Mouse (Mus musculus) thymus, postnatal 14 days (tissue): Measurements from ENCODE around the gene Rtraf.
A peak's percentile ranks its signal among the peaks of the same experiment; 100 is the strongest.
"Not testable (repeated sequence)": the region's sequence is repeated elsewhere in the genome, so short reads cannot be mapped to it uniquely, and the experiment has no call there.

Source experiments
- DNase-seq: peaks from one replicate; pipeline ENCODE4 v3.0.0; 2021

The Rtraf gene

GRCm38 (mm10) chr14:19823321-19824142 lies at the start of gene Rtraf:
Gene Rtraf, minus strand, starts transcription at chr14:19823824.
- DNase-seq, result peak; percentile 94

- DNase-seq, result no peak
Observed at GRCm38 (mm10) chr14:19867286-19867935, 43.8 kb upstream of the Rtraf start.

GRCm38 (mm10) chr14:19865121-19865520 lies 41.5 kb upstream of the Rtraf start:
- DNase-seq, result not testable (repeated sequence)

- DNase-seq, result no peak
Observed at GRCm38 (mm10) chr14:19861311-19862080, 37.9 kb upstream of the Rtraf start.

- DNase-seq, result no peak
Observed at GRCm38 (mm10) chr14:19860281-19860680, 36.7 kb upstream of the Rtraf start.

GRCm38 (mm10) chr14:19858808-19859776 lies 35.5 kb upstream of the Rtraf start:
- no peak for DNase-seq

- DNase-seq, result no peak
Observed at GRCm38 (mm10) chr14:19858279-19858678, 34.7 kb upstream of the Rtraf start.

GRCm38 (mm10) chr14:19853471-19853870 lies 29.8 kb upstream of the Rtraf start:
- no peak for DNase-seq

- peak; percentile 74 for DNase-seq
Observed at GRCm38 (mm10) chr14:19839600-19840332, 16.1 kb upstream of the Rtraf start.

GRCm38 (mm10) chr14:19836289-19836688 lies 12.7 kb upstream of the Rtraf start:
- no peak for DNase-seq

- no peak for DNase-seq
Observed at GRCm38 (mm10) chr14:19825481-19825880, 1.9 kb upstream of the Rtraf start.

GRCm38 (mm10) chr14:19821686-19822085 lies 1.9 kb downstream of the Rtraf start:
- DNase-seq, result no peak

GRCm38 (mm10) chr14:19817949-19818348 lies 5.7 kb downstream of the Rtraf start:
- DNase-seq, result peak; percentile 79

- no peak for DNase-seq
Observed at GRCm38 (mm10) chr14:19813061-19813460, 10.6 kb downstream of the Rtraf start.

- no peak for DNase-seq
Observed at GRCm38 (mm10) chr14:19809934-19810333, 13.7 kb downstream of the Rtraf start.

GRCm38 (mm10) chr14:19807858-19808257 lies 15.8 kb downstream of the Rtraf start:
- DNase-seq, result no peak

- DNase-seq, result no peak
Observed at GRCm38 (mm10) chr14:19807339-19807738, 16.3 kb downstream of the Rtraf start.

- DNase-seq, result no peak
Observed at GRCm38 (mm10) chr14:19803623-19804022, 20.0 kb downstream of the Rtraf start.

- no peak for DNase-seq
Observed at GRCm38 (mm10) chr14:19803222-19803621, 20.4 kb downstream of the Rtraf start.

- no peak for DNase-seq
Observed at GRCm38 (mm10) chr14:19801474-19802215, 22.0 kb downstream of the Rtraf start.

GRCm38 (mm10) chr14:19800485-19800884 lies 23.1 kb downstream of the Rtraf start:
- DNase-seq, result no peak
